Mouse (Mus musculus): ENCODE data around the gene 2310034G01Rik. TPM values are rescaled to one million over a fixed set of nuclear protein-coding genes. Genes with fewer than 3 reads are reported as not detected.

The 2310034G01Rik gene
- polyA plus RNA-seq, 1 experiment from 2014 or later = 3.5 TPM

DNA sequence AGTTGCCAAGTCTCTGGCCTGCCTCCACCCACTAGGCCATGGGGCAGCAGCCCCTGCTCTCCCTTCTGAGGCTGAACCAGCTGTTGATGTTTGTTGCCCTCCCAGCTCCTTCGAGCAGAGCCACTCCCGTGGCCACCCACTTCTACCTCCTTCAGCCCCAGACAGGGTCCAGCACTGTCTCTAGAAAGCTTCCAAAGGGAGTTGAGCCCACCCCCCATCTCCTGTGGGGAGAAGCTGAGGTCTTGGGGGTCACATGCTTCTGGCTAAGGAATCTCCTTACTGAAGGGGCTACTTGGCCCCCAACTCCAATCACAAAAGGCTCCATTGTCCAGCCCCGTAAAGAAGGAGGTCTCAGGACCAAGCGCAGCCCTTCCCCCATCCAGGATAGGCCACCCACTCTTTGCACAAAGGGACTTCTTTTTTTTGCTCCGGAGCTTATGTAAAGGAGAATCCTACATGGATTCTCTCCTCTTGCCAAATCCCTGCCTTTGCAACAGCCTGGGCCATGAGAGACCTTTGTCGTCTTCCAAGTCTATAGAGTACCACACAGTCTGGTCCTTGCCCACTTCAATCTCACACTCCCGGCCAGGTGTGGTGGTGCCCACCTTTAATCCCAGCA, 17.3 kb downstream of the 2310034G01Rik start:
- Histone ChIP-seq H3K4me3 (0 out of 2 replicates have a peak overlapping the region, but pooled peaks have one; percentile 3), H3K36me3 (peaks cover 24% of the 10 kb centered on the region), H3K27me3 (no peaks in the 10 kb centered on the region), H3K27ac (replicated peaks) (peak overlapping the region; percentile 46; the same call in 1 of the 2 replicates), H3K9me3 (no peaks in the 10 kb centered on the region), H3K4me2 (peak overlapping the region; percentile 34), H3K9ac (no peak overlapping the region), H3K4me1 (replicated peaks) (peaks cover 30% of the 10 kb centered on the region)
- WGBS = 52% methylated on average over 7 of the region's 7 CpGs
- ATAC-seq (ENCODE audit: low read depth) = no peak

DNA sequence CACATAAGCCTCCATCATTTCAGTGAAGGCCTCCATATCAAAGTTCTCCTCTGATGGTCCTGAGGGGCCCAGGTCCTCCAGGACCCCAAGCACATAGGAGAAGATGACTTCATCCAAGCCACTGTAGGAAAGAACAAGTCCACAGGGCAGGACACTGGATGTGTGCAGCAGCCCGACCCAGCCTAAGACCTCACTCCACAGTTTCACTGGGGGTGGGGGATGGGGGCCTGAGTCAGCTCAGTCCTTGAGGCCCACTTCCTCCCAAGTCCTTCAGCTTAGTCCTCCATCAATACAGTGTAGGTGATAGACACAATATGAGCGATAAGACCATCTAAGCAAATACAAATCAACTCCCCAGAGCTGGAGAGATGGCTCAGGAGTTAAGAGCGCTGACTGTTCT, 18.2 kb downstream of the 2310034G01Rik start:
- H3K4me1 ChIP-seq (replicated peaks) = peaks cover 30% of the 10 kb centered on the region
- no peak overlapping the region for H3K27ac ChIP-seq (replicated peaks)
- no peak for ATAC-seq (ENCODE audit: low read depth)
- peak overlapping the region; percentile 34 for H3K4me2 ChIP-seq
- H3K27me3 ChIP-seq = no peaks in the 10 kb centered on the region
- WGBS = 88% methylated on average over 3 of the region's 3 CpGs
- H3K4me3 ChIP-seq = 0 out of 2 replicates have a peak overlapping the region, but pooled peaks have one; percentile 3
- peaks cover 24% of the 10 kb centered on the region for H3K36me3 ChIP-seq
- H3K9ac ChIP-seq = no peak overlapping the region
- no peaks in the 10 kb centered on the region for H3K9me3 ChIP-seq

DNA sequence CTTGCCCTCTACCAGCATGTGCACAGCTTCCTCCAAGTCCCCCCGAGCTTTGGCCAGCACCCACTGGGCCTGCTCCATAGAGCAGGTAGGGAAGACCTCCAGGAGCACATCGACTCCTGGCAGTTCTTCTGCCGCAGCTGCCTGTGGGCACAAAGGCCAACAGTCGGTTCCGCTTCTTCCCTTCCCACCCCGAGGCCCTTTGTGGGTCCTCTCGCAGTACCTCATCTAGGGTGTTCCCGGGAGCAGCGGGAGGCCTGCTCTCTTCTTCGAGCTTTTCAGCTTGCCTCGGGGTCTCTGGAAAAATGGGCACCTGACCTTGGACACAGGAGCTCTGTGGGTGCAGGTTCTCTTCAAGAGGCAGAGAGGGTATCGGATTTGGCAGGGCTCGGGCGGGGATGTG, 18.8 kb downstream of the 2310034G01Rik start:
- H3K4me3 ChIP-seq = 0 out of 2 replicates have a peak overlapping the region, but pooled peaks have one; percentile 3
- no peak overlapping the region for H3K9ac ChIP-seq
- peak overlapping the region; percentile 34 for H3K4me2 ChIP-seq
- peaks cover 33% of the 10 kb centered on the region for H3K4me1 ChIP-seq (replicated peaks)
- no peak for ATAC-seq (ENCODE audit: low read depth)
- WGBS = 91% methylated on average over 14 of the region's 14 CpGs
- no peaks in the 10 kb centered on the region for H3K9me3 ChIP-seq
- peaks cover 24% of the 10 kb centered on the region for H3K36me3 ChIP-seq
- no peaks in the 10 kb centered on the region for H3K27me3 ChIP-seq
- H3K27ac ChIP-seq (replicated peaks) = no peak overlapping the region

DNA sequence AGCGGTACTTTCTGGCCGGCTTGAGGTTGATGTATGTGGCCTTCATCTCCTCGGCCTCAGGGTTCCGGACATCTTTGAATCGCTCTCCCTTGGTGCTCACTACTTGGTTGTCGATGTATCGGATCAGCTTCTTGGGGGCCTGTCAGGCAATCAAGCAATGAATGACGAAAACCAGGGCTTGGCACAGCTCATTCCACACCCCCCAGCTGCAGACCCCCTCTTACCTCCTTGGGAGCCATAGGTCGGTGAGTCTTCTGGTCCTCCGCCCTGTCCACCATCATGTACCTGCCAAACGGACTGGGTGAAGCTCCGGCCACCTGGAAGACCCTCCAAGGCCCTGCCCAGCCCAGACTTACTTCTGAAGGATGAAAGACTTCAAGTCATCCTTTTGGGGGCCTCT, 19.4 kb downstream of the 2310034G01Rik start:
- ATAC-seq (ENCODE audit: low read depth) = no peak
- H3K4me1 ChIP-seq (replicated peaks) = peaks cover 40% of the 10 kb centered on the region
- peaks cover 4% of the 10 kb centered on the region for H3K27me3 ChIP-seq
- no peak overlapping the region for H3K27ac ChIP-seq (replicated peaks)
- H3K4me2 ChIP-seq = peak overlapping the region; percentile 34; the same call in 1 of the 2 replicates
- no peak overlapping the region for H3K4me3 ChIP-seq
- H3K9me3 ChIP-seq = no peaks in the 10 kb centered on the region
- peaks cover 24% of the 10 kb centered on the region for H3K36me3 ChIP-seq
- H3K9ac ChIP-seq = no peak overlapping the region
- WGBS = 90% methylated on average over 12 of the region's 12 CpGs

DNA sequence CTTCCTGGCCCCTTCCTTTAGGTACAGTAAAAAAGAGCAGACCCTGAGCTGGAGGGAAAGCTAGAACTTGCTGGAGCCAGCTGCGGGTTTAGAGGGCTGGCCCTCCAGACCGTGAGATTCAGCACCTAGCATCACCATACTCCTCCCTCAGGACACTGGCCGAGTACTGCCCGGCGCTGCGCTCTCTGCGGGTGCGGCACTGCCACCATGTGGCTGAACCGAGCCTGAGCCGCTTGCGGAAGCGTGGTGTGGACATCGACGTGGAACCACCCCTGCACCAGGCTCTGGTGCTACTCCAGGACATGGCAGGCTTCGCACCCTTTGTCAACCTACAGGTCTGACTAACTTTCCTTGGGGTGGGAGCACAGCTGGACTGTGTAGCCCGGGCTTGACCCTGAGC, 20.2 kb downstream of the 2310034G01Rik start:
- 5% methylated on average over 16 of the region's 16 CpGs for WGBS
- Histone ChIP-seq H3K27ac (replicated peaks) (no peak overlapping the region), H3K4me1 (replicated peaks) (peaks cover 46% of the 10 kb centered on the region), H3K9me3 (no peaks in the 10 kb centered on the region), H3K27me3 (peaks cover 11% of the 10 kb centered on the region), H3K9ac (peak overlapping the region; percentile 45; the same call in 1 of the 2 replicates), H3K4me3 (peak overlapping the region; percentile 65; the same call in 1 of the 2 replicates), H3K36me3 (peaks cover 24% of the 10 kb centered on the region), H3K4me2 (peak overlapping the region; percentile 99)
- no peak for ATAC-seq (ENCODE audit: low read depth)

DNA sequence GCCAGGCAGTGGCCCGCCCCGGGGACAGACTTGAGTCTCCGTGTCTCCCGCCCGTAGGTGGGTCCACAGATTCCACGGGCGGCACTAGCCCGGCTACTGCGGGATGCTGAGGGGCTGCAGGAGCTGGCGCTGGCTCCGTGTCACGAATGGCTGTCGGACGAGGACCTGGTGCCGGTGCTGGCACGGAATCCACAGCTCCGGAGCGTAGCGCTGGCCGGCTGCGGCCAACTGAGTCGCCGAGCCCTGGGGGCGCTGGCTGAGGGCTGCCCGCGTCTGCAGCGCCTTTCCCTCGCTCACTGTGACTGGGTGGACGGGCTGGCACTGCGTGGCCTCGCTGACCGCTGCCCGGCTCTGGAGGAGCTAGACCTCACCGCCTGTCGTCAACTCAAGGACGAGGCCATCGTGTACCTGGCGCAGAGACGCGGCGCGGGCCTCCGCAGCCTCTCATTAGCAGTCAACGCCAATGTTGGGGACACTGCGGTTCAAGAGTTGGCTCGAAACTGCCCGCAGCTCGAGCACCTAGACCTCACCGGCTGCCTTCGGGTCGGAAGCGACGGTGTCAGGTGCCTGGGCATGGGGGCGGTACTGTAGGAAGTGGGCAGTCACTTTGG, 21.0 kb downstream of the 2310034G01Rik start:
- ATAC-seq (ENCODE audit: low read depth) = peak; percentile 4
- Histone ChIP-seq H3K4me2 (peak overlapping the region; percentile 99), H3K4me3 (peak overlapping the region; percentile 65), H3K9me3 (no peaks in the 10 kb centered on the region), H3K9ac (peak overlapping the region; percentile 80), H3K27ac (replicated peaks) (peak overlapping the region; percentile 97), H3K27me3 (peaks cover 19% of the 10 kb centered on the region), H3K36me3 (peaks cover 24% of the 10 kb centered on the region), H3K4me1 (replicated peaks) (peaks cover 54% of the 10 kb centered on the region)
- WGBS = 2% methylated on average over 54 of the region's 54 CpGs

DNA sequence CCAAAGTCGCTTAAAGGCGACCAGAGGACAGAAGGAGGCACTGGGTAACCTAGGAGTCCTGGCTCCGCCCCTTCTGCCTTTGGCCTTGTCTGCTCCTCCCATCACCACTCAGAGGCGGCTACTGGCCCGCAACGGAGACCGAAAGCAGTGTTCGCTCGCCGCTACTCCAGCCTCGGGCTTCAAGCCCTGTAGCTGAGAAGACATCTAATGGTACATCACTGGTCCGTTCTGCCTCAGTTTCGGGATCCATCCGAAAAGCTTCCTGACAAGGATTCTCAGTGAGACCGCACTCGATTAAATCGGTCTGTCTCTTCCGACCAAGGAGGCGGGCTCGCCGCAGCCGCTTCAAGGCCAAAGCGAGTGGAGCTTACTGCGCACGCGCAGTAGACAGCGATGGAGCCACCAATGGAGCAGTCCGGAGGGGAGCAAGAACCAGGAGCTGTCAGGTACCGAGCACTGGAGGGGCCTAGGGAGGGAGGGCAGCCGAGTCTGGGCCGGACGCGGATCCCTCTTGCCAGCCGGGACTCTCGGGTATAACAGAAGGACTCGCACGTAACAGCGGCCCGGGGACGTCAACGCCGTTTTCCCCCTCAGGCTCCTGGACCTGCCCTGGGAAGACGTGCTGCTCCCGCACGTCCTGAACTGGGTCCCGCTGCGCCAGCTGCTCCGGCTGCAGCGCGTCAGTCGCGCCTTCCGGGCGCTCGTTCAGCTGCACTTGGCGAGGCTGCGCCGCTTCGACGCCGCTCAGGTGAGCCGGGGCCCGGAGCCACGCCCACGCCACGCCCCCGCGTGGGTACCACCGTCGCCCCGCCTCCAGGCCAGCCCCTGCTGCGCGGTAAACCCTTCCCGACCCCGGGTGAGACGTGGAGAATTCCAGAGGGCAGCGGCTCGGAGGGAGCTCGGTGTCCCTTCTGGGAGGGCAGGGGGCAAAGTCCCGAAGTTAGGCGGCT, 21.7 kb downstream of the 2310034G01Rik start, which contains the start of gene Fbxl15:
Gene Fbxl15 (plus strand): TSS at position 104 of the 950 bp plus-strand sequence.
- Histone ChIP-seq H3K9me3 (no peaks in the 10 kb centered on the region), H3K36me3 (peaks cover 24% of the 10 kb centered on the region), H3K4me2 (peak within 1 kb of the TSS; percentile 99), H3K4me3 (peak within 1 kb of the TSS; percentile 65), H3K27ac (replicated peaks) (peak within 1 kb of the TSS; percentile 97), H3K4me1 (replicated peaks) (peaks cover 57% of the 10 kb centered on the region), H3K27me3 (peaks cover 27% of the 10 kb centered on the region), H3K9ac (peak within 1 kb of the TSS; percentile 80)
- WGBS = under 1% methylated on average over 81 of the region's 81 CpGs
- ATAC-seq (ENCODE audit: low read depth) = peak; percentile 86

DNA sequence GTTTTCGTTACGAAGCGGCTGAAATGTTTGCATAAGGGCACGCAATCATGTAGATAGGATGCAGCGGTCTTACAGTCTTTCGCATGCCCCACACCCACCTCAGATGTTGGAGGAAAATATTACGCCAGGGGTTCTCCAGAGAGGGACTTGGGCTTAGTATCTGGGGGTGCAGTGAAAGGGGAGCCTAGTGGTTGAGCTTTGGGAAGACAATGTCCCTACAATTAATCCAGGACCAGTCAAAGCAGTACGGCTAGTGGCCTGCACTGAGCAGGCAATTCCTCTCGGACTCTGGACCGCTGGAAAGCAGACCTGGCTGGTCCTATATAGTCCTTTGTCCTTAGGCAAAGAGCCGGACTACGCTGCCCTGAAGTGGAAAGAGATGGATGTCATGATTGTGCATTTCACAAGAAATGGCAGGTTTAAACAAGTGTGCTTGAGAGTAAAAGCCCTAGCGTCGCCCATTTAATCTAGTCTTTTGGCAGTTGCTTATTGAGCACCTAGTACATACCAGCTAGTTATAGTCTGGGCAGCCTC, 22.5 kb downstream of the 2310034G01Rik start:
- Histone ChIP-seq H3K27me3 (peaks cover 35% of the 10 kb centered on the region), H3K4me1 (replicated peaks) (peaks cover 64% of the 10 kb centered on the region), H3K9me3 (no peaks in the 10 kb centered on the region), H3K4me3 (peak overlapping the region; percentile 65), H3K36me3 (peaks cover 24% of the 10 kb centered on the region), H3K9ac (peak overlapping the region; percentile 80), H3K27ac (replicated peaks) (peak overlapping the region; percentile 97), H3K4me2 (peak overlapping the region; percentile 99)
- 29% methylated on average over 14 of the region's 14 CpGs for WGBS
- peak; percentile 2; the same call in 1 of the 2 replicates for ATAC-seq (ENCODE audit: low read depth)

DNA sequence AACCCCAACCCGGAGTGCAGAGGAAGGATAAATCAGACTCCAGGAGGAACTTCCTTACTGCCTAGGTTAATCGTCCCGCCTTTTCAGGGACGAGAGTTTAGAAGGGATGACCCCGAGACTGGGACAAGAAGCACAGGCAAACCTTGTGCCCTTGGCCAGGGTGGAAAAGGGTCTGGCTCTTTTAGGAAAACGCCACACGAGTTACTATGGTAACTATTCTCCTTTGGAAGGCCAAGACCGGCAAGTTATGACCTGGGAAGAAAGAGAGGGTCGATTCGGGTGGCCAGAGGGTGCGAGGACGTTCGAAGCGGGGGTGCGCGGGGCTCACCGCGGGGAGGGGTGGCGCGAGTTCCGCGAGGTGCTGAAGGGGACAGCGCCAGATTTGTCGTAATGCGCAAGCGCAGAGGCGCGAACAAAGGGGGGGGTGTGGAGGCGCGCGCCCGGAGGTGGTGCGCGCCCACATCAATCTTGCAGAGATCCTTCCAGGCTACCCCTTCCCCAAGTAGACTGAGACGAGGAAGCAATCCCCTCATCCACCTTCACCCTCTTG, 23.3 kb downstream of the 2310034G01Rik start, which contains the start of gene Psd:
Gene Psd (minus strand): TSS at position 401 of the 550 bp plus-strand sequence.
- no peak for ATAC-seq (ENCODE audit: low read depth)
- peaks cover 18% of the 10 kb centered on the region for H3K36me3 ChIP-seq
- H3K27me3 ChIP-seq = peaks cover 35% of the 10 kb centered on the region
- peak within 1 kb of the TSS; percentile 65 for H3K4me3 ChIP-seq
- peak within 1 kb of the TSS; percentile 97 for H3K27ac ChIP-seq (replicated peaks)
- 1% methylated on average over 34 of the region's 35 CpGs for WGBS
- H3K4me2 ChIP-seq = peak within 1 kb of the TSS; percentile 99
- peak within 1 kb of the TSS; percentile 80 for H3K9ac ChIP-seq
- no peaks in the 10 kb centered on the region for H3K9me3 ChIP-seq
- peaks cover 71% of the 10 kb centered on the region for H3K4me1 ChIP-seq (replicated peaks)

DNA sequence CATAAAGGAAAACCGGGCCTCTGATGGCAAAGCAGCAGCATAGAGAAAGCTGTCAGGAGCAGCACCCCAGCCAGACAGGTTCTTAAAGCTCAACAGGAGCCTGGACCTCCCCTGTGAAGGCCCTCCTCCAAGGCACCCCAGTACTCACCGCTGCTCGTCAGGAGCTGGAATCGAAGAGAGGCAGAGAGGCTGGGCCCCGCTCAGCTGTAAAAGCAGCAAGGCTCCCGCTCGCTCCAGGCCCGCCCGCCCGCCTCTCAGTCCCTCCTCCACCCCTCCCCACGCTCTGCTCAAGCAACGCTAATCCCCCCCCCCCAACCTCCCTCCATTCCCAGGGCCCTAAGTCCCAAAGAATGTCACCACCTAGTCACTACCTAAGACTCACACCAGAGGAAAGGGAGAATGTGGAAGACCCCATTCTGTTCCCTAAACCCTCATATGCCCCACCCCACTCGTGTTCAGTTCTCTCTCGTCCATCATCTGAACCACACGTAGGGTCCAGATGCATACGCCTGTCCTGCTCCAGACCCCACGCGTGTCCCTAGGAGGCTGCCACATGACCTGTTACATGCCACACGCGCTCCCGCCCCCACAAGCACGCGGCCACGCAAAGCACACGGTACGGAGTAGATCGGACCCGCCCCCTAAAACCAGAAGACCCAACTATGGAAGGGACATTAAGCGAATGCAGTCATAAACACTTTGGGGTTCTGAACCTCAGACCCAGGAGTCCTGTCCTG, 23.9 kb downstream of the 2310034G01Rik start:
- Histone ChIP-seq H3K4me1 (replicated peaks) (peaks cover 78% of the 10 kb centered on the region), H3K4me2 (peak overlapping the region; percentile 99), H3K27me3 (peaks cover 35% of the 10 kb centered on the region), H3K27ac (replicated peaks) (peak overlapping the region; percentile 97), H3K9me3 (no peaks in the 10 kb centered on the region), H3K36me3 (peaks cover 12% of the 10 kb centered on the region), H3K4me3 (peak overlapping the region; percentile 65), H3K9ac (peak overlapping the region; percentile 80)
- no peak for ATAC-seq (ENCODE audit: low read depth)
- WGBS = 4% methylated on average over 28 of the region's 29 CpGs
